Mouse (Mus musculus) bone marrow macrophage, adult 2 months (primary cell): Measurements from ENCODE around the gene Srpx.

Experiments used
- CTCF ChIP-seq: IDR thresholded peaks from 2 replicates; pipeline ENCODE4 v1.5.1; 2012; ENCODE audit warnings: low read depth, mild to moderate bottlenecking, low read length, moderate library complexity
- POLR2A ChIP-seq: IDR thresholded peaks from 2 replicates; pipeline ENCODE4 v1.6.1; 2012; ENCODE audit warnings: mild to moderate bottlenecking, low read depth, low read length, borderline replicate concordance

DNA sequence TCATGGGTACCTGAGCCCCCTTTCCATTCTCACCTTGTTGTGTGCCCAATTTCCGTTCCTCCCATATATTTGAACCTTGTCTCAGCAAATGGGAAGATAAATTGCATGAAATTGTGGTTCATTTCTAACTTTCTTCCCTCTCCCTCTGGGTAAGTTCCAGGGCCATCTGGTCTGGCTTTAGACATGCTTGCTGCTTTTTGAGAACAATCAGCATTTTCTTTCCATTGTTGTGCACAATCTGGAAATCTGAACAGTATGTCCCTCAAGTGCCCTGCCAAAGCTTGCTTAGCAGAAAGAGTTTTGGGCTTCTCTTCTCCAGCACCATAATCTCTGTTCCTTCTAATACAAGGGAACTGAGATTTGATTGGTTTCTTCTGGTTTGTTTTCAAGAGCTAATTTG is 53.7 kb downstream of the Srpx start:
- TF ChIP-seq POLR2A = no peak
- TF ChIP-seq CTCF = no peak
